Mouse (Mus musculus) E14TG2a.4 (cell line): Measurements from ENCODE around the gene Gm48552.

ENCODE experiments used
- CTCF ChIP-seq: conservative IDR thresholded peaks from 2 replicates; pipeline ENCODE4 v1.5.1; 2014; ENCODE audit warnings: low read length
- NANOG ChIP-seq: IDR thresholded peaks from 2 replicates; pipeline ENCODE4 v1.6.1; 2014; ENCODE audit warnings: borderline replicate concordance, low read length, mixed read lengths
- POU5F1 ChIP-seq: IDR thresholded peaks from 2 replicates; pipeline ENCODE4 v1.6.1; 2014; ENCODE audit warnings: low read length, borderline replicate concordance

- no peak for TF ChIP-seq CTCF
- TF ChIP-seq POU5F1 = no peak
- no peak for TF ChIP-seq NANOG
Observed at GRCm38 (mm10) chr10:81358209-81358608, 30.6 kb upstream of the Gm48552 start.
